Mouse (Mus musculus) c-Kit-positive CD71-negative TER-119-negative erythroid progenitor cells, embryonic 14.5 days (primary cell): ENCODE data around the gene Cox4i2.

Experiments
- DNase-seq: peaks from one replicate; pipeline ENCODE4 v3.0.0-alpha.2; 2013; ENCODE audit warnings: low read depth

Cox4i2 gene

DNA sequence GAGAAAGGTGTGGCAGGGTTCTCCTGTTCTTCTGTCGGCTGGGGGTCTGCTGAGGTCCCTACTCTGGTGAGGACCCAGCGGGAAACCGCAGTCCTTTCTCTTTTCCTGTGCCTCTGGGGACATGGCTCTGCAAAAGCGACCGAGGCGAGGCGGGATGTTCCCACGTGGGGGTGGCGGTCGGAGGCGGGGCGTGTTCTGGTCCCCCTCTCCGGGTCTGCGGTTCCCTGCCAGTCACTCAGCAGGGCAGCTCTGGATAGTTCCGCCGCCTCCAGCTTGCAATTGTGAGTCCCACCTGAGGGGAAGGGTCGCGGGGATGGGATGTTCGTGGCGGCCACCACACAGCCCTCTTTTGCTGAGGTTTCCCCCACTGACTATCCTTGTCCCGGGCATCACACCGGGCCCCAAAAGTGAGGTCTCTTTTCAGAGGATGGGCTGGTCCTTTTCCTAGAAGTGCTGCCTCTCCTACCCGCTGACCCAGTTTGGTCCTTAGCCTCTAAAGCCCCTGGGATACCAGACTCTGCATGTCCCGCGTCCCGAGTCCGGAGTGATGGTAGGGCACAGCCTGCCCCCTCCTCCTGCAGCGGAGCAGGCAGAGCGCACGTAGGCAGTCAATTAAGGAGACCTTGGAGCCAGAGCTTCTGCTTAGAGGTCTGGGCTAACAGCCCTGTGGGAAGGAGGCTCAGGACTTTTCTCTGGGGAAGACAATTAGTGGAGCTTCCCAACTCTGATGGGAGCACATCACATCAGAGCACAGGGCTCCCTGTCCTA lies at the start of gene Cox4i2:
Gene Cox4i2 (plus strand): TSS at position 230 of the 768 bp plus-strand sequence.
- no peak for DNase-seq

- DNase-seq = no peak
Observed at GRCm38 (mm10) chr2:152704256-152704605, 49.7 kb upstream of the Cox4i2 start.

GRCm38 (mm10) chr2:152704811-152705370 lies 49.1 kb upstream of the Cox4i2 start:
- no peak for DNase-seq

DNA sequence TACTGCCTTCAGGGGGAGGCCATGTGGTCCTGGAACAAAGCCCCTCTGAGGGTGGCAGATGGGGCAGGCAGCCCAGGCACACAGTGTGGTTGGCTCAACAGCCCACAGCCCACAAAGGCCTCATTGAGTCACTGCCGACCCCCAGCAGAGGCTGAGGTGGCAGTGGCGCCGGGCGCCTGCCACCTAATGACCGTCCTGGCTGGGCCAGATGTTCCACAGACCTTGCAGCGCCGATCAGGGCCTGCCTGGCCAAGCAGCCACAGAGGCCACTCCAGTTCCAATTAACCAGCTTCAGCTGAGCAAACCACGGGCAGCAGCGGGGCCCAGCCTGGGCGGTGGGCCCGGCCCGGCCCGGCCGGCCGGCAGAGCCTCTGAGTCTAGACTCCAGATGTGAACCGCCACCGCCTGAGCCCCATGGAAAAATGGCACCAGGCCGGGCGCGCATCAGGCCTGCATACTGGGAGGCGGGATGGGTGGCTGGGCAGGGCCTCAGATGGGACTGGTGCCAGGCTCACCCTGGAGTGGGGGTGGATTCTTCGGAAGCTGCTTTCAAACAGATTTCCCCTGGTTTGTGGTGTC lies 47.9 kb upstream of the Cox4i2 start:
- DNase-seq = no peak

- DNase-seq = no peak
Observed at GRCm38 (mm10) chr2:152707186-152707585, 46.8 kb upstream of the Cox4i2 start.

- DNase-seq = no peak
Observed at GRCm38 (mm10) chr2:152707627-152708026, 46.3 kb upstream of the Cox4i2 start.

- no peak for DNase-seq
Observed at GRCm38 (mm10) chr2:152709066-152709465, 44.9 kb upstream of the Cox4i2 start.

- DNase-seq = no peak
Observed at GRCm38 (mm10) chr2:152716241-152716772, 37.7 kb upstream of the Cox4i2 start.

DNA sequence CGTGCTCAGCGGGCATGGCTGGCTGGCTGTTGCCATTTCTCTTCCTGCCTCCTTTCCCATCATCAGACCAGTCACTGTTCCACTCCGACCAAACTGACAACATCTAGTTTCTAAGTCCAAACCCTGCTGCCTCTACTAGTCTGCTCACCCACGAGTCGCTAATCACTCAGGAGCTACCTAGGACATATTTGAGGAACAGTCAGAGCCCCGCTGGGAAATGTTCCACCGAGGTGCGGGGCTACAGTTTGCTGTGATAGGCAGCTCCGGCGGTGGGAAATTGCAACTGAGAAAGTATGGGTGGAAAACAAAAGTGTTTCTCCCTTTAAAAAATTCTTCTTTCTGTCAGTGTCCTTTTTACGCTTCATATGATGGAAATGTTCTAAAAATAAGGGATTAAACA lies 36.3 kb upstream of the Cox4i2 start:
- DNase-seq = no peak

DNA sequence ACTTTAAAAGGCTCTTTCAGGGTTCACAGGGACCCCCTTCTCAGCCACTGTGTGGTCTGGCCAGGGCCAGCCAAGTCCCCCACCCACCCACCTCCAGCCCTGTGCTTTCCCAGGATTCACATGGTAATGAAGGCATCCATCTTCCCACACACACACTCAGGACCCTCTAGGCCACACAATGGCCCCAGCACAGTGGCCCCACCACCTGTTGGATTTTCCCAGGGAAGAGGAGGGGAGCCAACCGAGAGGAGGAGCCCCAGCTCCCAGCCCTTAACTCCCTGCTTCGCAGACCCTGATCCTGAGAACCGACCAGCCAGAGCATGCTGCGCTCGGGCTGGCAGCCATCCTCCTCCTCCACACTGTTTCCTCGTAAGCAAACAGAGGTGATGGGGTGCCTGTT lies 35.9 kb upstream of the Cox4i2 start:
- no peak for DNase-seq

DNA sequence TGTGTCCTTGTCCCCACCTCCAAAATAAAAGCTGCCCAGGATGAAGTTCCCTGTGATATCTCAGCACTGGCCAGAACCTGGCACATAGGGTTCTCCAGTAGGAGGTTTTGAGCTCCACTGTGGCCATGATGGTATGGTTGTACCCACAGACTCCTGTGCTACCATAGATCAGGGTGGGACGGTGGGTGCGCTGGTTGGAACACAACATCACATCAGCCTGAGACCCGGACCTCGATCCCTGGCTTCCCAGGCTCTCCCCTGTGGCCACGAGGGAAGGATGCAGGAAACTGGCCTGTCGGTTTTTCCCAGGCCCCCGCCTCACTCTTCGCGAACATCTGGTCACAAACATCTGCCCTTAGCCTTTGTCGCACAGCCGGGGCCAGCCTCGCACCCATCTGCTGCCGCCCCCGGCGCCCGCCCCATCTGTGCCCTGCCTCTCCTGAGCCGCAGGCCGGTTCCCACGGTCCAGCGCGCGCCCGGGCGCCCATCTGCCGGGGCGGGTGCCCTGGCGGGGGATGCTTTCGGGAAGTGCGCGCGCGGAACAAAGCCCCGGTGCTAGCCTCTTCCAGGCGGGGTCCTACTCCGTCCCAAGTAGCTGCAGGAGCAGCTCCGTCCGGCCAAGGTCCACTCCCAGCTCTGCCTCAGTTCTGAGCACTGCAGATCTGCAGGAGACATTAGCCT lies 30.2 kb upstream of the Cox4i2 start:
- no peak for DNase-seq

- no peak for DNase-seq
Observed at GRCm38 (mm10) chr2:152724332-152724723, 29.6 kb upstream of the Cox4i2 start.

GRCm38 (mm10) chr2:152725178-152725750 lies 28.7 kb upstream of the Cox4i2 start:
- DNase-seq = no peak

- no peak for DNase-seq
Observed at GRCm38 (mm10) chr2:152726213-152726612, 27.8 kb upstream of the Cox4i2 start.

DNA sequence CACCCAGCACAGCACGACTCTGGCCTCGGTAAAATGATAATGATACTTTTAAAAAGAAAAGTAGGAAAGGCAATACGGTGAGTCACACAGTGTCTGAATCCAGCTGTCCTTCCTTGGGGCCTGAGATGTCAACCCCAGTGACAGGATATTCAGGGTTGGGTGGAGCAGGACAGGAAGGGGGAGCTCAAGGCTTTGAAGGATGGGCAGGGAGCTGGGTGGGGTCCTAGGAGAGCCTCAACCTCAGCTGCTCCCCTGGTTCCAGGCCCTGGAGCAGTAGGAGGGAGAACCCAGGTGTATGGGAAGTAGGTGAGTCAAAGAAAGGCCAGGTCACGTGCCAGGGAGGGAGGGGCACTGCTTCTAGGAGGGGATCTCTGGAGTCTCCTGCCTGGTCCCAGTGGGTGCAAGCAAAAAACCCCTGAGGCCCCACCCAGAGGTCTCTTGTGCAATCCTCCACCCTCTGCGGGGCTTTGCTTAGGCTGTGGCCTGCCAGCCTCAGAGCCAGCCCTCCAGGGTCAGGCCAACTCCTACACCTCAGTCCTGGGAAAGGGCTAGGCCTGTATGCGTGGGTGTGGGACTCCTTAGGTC lies 27.1 kb upstream of the Cox4i2 start:
- DNase-seq = no peak

- DNase-seq = no peak
Observed at GRCm38 (mm10) chr2:152727795-152728510, 26.0 kb upstream of the Cox4i2 start.

DNA sequence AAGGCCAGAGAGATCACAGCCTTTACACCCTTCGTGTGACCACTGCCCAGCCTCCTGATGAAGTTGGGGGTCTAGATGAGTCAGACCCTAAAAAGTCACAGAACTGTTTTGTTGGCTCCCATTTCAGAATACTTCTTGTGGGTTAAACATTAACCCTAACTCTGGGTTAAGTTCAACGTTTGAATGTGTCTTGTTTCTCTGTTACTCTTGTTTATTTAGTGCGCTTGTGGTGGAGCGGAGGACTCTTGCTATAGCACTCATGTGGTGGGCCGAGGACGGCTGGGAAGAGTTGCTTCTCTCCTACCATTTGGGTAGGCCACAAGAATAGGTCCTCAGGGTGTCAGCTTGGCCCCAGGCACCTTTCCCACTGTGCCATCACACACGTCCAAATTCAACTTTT lies 25.4 kb upstream of the Cox4i2 start:
- no peak for DNase-seq

DNA sequence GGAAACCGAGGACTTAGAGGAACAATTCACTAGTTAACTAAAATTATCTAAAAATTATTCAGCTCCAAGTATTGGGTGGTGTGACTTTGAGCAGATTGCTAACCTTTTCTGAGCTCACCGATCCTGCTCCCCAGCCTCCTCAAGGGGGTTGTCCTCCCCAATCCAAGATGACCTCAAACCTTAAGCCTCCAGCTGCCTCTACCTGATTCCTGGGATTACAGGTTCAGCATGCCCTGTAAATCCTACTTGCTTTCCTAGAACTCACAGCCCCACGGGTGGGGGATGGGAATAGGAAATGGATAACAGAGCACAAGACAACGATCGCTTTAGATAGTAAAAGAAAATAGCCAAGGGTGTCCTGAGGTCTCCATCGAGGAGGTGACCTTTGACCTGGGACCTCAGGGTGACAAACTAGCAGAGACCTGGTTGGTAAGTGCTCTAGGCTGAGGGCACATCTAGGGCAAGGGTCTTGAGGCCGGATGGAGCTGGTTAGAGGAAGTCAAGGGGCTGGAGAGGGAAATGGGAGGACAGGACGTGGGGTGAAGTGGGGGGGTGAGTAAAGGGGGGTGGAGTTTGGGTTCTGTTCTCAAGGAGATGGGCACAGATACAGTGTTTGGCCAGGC lies 24.8 kb upstream of the Cox4i2 start:
- DNase-seq = no peak

DNA sequence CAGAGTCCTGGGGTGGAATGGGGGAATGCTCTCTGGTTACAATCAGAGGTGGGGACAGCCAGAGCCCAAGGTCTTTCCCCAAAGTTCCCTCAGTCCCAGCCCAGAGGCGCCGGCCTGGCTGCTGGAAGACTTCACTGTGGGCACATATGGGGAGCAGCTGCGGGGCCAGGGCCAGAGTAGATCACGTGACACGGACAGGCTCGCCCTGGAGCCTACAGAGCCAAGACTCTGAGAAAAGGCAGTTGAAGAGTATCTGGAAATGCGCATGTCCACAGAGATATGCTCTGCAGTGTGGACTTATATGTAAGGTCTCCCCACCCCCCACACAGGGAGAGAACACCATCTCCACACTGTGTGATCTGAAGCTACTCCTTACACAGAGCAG lies 24.3 kb upstream of the Cox4i2 start:
- no peak for DNase-seq

- DNase-seq = no peak
Observed at GRCm38 (mm10) chr2:152733201-152733600, 20.8 kb upstream of the Cox4i2 start.

DNA sequence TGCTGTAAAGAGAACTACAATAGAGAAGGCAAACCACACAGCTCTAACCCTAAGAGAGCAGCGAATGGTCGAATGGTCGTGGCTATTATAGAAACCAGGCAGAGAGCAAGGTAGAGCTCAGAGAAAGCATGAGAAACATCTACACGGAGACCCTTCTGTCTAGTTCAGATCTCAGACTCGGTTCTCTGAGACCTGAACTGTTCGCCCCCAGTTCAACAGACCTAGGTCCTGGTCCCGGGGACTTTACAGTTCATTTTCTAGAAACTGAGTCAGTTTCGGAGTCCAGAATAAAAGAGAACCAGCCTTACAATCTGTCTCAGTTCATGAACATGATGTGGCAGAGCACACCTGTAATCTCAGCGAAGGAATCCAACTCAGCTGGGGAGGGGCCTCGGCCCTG lies 19.5 kb upstream of the Cox4i2 start:
- no peak for DNase-seq
